Mouse (Mus musculus) E14TG2a.4 (cell line): ENCODE measurements around the gene Gdf9.

Experiments used
- CTCF ChIP-seq: conservative IDR thresholded peaks from 2 replicates; pipeline ENCODE4 v1.5.1; 2014; ENCODE audit warnings: low read length
- NANOG ChIP-seq: IDR thresholded peaks from 2 replicates; pipeline ENCODE4 v1.6.1; 2014; ENCODE audit warnings: borderline replicate concordance, low read length, mixed read lengths
- POU5F1 ChIP-seq: IDR thresholded peaks from 2 replicates; pipeline ENCODE4 v1.6.1; 2014; ENCODE audit warnings: low read length, borderline replicate concordance

DNA sequence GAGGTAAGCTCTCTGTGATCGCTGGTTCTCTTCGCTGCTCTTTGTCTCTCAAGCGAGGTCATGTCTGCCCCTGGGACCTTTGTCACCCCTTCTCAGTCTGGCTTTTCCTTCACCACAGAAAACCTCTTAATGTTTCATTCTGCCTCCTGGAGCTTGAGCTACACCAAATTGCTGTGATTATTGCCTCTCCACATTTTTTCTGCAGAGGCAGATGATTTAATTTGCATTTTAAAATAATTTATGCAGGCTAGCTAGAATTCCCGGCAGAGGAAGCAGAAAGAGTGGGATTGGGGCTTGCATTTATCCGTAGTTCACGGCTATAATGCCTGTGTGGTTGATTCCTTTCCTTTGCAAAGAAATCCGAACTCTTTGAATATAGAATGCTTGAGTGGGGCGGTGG lies 44.8 kb downstream of the Gdf9 start:
- TF ChIP-seq CTCF (no peak), POU5F1 (no peak), NANOG (no peak)
